Mouse (Mus musculus) megakaryocyte, embryonic 14.5 days (primary cell): ENCODE data around the gene Grik3.

Experiments used
- FLI1 ChIP-seq: IDR thresholded peaks from 2 replicates; pipeline ENCODE4 v1.6.1; 2012; ENCODE audit warnings: low read length, inconsistent platforms, mixed read lengths
- GATA1 ChIP-seq: IDR thresholded peaks from 3 replicates; pipeline ENCODE4 v1.6.1; 2012; ENCODE audit warnings: mixed read lengths, low read length, inconsistent platforms, borderline replicate concordance

- TF ChIP-seq GATA1 = no peak
- TF ChIP-seq FLI1 = no peak
Measured at GRCm38 (mm10) chr4:125727030-125727429, 236.5 kb downstream of the Grik3 start.
